Mouse (Mus musculus): ENCODE data around the gene Gja1.
A peak's percentile ranks its signal among the peaks of the same experiment; 100 is the strongest.
"Not testable (repeated sequence)": the region's sequence is repeated elsewhere in the genome, so short reads cannot be mapped to it uniquely, and the experiment has no call there.

Gja1 gene

DNA sequence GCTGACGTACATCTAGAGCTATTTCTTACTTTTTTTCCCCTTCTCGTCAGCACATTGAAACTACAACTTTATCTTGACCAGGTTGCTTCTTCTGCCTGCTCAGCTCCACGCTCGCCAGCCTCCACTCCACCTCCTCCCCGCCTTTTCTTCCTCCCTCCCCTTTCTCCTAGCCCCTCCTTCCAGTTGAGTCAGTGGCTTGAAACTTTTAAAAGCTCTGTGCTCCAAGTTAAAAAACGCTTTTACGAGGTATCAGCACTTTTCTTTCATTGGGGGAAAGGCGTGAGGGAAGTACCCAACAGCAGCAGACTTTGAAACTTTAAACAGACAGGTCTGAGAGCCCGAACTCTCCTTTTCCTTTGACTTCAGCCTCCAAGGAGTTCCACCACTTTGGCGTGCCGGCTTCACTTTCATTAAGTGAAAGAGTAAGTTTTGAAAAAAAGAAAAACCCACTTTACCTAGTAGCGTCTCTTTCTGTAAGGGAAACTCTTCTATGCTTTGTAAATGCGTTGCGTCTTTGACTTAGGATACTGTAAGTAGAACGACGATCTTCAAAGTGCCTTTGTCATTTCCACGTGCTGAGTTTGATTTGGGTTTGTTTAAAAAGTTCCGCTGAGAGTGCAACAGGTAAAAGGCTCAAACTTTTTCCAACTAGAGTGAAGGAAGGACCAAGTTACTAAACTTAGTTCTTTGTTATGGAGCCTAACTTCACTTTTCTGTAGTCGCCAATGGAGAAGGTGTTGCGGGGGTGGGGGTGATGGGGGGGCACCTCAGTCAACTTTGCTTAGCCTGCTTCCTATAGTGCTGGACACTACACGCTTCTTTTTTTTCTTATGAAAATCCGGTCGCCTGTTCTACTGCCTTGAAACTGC lies at the start of gene Gja1:
TSS of gene Gja1 (plus strand) at position 234 of the 869 bp plus-strand sequence.
- DNase-seq: peak; percentile 53

DNA sequence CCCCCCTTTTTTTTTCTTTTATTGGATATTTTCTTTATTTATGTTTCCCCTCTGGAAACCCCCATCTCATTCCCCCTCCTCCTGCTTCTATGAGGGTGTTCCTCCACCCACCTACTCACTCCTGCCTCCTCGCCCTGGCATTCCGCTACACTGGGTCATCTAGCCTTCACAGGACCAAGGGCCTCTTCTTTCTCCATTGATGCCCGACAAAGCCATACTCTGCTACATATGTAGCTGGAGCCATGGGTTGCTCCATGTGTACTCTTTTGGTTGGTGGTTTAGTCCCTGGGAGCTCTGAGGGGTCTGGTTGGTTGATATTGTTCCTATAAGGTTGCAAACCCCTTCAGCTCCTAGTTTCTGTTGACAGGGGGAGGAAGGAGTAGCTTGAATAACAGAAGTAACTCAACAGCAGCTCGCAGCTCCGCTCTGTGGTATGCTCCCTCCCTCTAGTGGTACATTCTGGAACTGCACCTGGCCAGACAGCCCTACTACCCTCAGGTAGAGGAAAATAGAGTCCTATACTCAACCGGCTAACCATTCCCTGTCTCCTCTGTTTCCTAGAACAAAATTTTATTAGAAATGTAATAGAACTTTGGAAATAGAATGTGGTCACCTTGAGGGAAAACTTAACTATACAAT lies 38.2 kb upstream of the Gja1 start:
- peak; percentile 74 for DNase-seq

DNA sequence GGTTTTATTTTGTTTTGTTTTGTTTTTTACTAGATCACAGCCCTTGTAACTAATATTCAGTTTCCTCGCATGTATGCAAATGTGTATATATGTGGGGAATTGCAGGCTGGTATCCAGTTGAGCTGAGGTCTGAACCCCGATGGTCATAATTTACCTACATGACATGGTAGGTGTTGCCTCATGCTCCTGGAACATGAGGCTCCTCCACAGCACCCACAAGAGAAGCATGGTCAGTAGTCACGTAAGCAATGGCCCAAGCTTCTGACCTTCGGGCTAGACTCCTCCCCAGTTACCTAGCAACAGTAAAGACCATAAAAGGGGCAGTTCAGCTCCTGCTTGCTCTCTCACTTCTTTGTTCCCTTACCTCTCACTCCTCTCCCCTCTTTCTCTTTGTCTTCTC lies 16.7 kb upstream of the Gja1 start:
- DNase-seq: no peak

DNA sequence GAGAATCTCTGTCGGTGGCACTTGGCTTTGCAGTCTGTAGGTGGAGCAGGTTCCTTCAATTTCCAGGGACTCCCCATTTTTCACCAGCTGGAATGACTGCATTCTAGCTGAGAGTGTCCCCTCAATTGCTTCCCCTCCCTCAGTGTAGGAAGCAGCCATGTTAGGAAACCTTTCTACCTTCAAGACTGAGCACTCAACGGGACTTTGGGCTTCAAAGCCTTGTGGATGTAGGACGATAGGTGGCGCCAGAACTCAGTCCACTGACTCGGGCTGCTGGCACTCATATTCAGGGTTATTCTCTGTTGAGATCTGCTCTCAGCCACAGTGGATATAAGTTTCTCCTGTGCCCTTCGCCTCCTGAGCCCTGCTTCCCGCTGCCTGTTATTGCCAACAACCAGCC lies 8.1 kb upstream of the Gja1 start:
- DNase-seq: peak; percentile 56

DNA sequence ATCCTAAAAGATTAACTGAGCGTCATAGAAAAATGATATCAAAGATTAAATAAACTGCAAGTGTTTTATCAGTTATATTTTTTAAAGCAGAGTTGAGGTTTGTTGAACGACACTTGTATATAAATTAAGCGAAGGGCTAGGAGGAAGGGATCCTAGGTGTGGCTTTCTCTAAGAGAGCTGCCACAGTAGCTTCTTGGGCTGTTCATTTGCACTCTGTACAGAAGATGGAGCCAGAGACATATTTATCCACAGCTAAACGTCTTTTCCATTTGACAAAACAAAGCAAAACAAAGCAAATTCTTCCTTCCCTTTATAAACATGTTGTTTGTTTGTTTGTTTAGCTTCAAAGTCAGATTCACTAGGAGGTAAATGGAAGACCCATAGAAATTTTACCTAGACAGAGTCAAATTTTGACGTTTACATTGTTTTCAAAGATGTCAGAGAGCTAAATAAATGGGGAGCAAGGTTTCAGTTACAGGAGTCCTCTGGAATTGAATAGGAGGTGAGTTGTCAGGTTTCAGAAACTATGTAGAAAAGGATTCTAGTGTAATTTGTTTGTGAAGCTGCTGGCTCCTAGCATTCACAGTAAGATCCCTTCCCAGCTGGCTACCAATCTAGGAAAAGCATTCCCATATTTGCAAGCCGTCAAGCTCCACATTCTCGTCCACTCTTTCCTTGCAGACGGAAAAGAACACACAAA lies 4.0 kb upstream of the Gja1 start:
- no peak for DNase-seq

DNA sequence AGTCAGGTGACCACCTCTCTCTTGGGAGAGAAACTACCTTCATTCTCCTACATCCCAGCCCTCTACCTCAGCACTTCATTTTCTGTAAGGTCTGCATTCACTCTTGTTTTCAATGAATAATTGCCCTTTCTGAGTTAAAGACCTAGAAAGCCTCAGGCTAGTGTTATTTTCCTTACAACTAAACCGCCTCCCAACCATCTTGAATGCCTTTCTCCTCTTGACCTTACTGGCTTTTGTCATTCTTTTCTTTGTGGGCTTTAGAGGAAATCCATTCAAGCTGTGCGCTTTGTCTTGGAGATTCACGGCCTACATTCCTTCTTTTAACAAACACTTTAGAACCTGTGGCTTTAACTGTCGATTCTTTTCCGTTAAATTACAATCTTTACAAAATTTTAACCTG lies 3.0 kb upstream of the Gja1 start:
- DNase-seq: no peak

DNA sequence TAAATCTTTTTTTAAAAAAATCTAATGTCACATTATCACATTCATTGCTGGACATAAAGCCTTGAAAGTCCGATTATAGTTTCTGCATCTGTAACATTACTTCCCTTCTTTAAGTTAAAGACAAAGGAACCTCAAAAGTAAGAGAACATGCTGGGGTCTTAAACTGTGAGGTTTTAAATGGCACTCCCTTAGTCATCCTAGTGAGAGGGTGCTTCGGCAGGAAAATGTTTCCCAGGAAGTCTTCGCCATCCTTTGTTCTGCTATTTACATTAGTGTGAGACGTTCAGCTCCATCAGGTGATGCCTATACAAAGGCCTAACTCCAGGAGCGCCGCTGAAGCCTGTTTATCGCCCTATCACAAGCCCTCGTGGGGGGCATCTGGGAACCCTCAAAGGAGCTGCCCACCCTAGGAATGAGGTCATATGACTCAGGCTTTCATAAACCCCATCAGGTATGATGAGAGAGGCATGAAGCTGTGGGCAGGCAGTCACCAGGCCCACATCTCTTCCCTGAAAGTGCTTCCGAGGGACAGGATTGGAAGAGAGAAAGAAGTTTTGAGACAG lies 1.1 kb upstream of the Gja1 start:
- DNase-seq: no peak

DNA sequence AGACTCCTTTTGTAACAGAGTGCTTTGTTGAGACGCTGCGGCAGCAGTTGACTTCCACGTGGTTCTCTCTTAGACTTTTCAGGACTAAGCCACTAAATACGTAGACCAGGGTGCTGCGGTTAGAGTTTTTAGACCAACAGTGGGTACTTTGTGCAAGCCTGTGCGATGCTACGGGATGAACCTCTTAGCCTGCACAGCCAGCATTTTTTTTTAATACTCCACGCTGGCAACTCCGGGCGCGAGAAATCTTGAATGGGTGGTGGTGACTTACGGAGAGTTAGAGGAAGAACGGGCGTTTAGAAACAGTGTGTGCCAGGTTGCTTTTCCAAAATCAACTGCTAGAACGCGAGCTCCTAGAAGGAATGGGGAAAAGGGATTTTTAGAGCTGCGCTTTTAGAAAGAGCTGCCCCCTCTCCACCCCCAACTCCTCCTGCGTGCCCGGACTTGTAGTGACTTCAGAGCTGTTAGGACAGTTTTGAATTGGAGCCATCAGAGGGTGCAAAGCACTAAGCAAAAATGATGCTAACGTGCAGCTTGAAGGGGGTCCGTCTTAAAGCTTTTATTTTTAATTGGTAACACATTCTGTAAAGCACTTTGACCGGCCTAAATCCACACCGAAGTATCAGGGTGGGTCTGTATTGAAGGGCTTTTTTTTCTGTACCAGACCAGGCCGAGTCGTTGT lies 977 bp downstream of the Gja1 start:
- peak; percentile 7 for DNase-seq

DNA sequence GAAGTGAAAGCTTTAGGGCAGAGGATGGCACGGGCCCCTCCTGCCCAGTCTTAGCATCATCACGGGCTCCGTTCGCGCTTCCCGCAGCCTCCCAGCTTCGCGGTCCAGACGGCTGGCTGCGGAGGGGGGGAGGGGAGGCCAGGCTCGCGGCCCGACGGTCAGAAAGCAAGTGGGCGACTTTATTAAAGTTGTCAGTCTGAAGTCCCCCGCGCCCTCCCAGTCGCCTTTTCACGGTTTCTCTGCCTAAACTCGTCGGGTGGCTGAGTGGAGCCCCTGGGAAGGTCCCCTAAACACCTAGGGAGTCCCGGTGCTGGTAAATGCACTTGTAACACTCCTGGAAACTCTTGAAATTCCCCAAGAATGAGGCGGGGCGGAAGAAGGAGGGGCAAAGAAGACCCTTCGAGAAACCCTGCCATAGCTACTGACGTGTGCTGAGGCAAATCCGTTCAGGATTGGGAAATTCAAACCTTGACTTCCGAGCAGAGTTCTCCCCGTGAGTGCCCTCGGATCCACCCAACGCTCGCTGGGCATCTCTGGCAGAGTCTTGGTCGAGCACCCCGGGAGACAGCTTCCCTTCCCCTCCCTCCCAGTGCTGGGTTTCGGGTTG lies 1.6 kb downstream of the Gja1 start:
- peak; percentile 28 for DNase-seq

DNA sequence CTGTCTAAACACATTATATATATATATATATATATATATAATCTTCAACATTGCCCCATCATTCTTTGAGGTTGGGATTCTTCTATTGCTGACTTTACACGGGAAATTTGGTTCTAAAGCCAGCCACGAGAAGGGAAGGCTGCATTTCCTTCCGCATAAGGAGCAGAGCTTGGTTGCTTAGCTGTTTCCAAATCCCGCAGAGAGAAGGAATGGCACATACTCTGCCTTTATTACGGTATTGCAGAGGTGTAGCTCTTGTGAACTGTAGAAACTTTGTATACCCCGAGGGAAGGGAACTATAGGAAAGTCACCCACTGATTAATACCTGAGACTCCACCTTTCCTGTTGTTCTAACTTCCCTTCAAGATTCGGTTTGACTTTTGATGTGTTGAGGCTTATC lies 2.6 kb downstream of the Gja1 start:
- no peak for DNase-seq

DNA sequence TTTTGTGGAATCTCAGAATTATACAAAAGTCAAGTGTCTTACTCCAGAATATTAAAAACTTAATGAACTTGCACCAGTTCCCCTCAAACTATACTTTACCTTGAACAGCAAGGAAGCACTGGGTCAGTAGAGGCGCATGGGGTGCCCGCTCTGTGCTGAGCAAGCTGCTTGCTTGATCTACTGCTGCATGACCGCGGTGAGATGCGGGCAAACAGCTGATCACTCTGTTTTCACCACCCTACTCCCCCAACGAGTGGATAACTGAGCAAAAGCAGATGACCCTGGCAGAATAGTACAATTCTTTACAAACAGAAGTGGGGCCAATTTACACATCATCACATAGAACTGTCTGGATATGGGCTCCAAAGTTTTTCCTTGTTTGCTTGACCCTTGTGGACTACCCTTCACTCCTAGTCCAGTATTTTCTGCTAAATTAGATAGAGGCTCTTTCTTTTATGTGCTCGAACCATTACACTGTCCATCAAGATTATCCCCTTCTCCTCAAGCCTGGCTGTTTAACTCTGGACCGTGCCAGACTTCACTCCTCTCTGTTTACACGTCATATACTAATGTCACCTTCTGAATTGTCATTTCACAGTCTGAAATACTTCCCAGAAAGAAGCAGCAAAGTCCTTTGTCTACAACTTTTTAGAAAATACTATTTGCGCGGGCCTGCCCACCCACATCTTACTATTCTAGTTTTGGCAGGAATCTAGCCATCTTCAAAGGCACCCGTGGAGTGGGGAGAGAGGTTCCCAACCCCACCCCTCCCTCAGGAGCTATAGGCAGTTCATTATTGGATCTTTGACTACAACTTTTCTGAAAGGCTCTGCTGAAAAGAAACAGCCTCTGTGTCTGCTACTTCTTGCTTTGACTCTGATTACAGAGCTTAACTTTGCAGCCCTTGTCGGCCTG lies 8.3 kb downstream of the Gja1 start:
- DNase-seq: no peak

DNA sequence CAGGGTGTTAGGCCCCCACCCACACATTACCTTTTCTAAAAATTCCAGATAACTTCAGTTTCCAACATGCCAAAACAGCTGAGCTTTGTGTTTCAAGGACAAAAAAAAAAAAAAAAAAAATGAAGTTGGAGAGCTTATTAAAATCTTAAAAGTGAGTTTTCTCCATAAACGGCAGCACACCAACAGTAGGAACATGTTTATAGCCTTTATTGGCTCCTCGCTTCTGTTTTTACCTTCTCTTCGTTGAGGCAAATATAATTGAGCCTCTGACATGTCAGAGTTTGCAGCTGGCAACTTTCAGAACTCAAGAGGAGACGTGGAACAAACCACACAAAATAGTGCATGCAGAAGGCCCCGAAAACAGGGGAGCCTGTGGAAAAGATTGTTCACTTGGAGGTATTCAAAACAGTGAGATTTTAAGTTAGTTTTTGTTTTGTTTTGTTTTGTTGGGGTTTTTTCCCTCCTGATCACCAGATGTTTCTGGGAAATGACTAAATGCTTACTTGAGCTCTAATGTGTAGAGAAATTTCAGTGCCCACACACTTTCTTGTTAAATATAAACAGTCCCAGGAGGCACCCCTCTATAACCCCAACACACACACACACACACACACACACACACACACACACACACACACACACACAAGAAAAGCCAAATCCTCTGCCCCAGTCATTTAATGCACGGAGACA lies 16.1 kb downstream of the Gja1 start:
- no peak for DNase-seq

DNA sequence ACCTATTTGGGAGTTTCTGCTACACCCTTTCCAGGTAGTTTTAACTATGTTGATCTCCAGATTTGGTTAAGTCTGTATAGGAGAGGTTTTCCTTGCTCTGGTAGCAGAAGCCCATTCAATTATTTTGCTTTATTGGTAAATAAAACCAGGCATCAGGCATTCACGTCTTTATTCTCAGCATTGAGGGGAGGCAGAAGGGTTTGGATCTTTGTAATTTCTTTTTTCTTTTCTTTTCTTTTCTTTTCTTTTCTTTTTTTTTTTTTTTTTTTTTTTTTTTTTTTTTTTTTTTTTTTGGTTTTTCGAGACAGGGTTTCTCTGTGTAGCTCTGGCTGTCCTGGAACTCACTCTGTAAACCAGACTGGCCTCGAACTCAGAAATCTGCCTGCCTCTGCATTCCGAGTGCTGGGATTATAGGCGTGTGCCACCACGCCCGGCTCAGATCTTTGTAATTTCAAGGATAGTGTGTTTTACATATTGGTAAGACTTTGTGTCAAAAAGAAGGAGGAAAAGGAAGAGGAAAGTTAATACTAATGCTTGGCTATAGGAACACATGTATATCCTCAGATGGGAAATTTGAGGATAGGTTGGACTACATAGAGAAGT lies 16.8 kb downstream of the Gja1 start:
- DNase-seq: not testable (repeated sequence)

DNA sequence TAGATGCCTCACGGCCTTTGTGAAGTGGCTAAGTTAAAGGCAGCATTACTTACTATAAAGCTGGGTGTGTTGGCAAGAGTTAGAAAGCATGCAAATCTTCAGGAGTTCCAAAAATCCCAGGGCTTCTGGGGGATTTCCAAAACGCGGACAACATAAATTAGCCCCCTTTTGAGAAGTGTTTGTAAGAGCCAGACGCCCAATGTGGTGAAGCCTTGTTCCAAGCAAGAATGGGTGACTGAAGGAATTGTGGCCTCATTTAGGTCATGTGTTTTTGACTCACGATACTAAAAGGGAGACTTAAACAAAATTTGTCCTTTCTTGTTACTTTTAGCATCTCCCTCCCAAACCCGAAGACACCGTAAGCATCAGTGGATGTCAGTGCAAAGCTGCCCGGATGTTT lies 20.7 kb downstream of the Gja1 start:
- no peak for DNase-seq

DNA sequence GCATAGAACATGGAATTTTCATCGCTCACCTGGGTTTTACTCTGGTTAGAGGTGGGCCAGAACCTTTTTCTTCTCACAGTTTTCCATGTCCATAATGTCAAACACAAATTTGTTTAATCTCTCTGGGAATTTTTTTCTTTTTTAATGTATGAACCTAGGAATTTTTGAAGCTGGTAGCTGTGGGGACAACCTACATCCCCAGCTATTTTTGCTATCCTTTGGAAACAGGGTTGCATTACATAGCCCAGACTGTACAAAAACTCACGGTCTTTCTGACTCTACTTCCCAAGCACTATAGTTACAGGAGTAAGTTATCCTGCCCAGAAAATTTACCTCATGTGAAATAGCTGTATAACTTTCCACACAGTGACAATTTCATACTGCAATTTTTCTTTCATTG lies 21.2 kb downstream of the Gja1 start:
- DNase-seq: no peak

DNA sequence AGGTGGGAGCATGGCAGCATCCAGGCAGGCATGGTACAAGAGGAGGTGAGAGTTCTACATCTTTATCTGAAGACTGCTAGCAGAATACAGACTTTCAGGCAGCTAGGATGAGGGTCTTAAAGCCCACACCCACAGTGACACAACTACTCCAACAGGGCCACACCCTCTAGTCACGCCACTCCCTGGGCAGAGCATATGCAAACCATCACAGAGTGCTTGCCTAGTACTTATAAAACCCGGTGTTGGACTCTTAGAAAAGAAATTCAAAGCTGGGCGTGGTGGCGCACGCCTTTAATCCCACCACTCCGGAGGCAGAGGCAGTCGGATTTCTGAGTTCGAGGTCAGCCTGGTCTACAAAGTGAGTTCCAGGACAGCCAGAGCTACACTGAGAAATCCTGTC lies 24.3 kb downstream of the Gja1 start:
- not testable (repeated sequence) for DNase-seq

DNA sequence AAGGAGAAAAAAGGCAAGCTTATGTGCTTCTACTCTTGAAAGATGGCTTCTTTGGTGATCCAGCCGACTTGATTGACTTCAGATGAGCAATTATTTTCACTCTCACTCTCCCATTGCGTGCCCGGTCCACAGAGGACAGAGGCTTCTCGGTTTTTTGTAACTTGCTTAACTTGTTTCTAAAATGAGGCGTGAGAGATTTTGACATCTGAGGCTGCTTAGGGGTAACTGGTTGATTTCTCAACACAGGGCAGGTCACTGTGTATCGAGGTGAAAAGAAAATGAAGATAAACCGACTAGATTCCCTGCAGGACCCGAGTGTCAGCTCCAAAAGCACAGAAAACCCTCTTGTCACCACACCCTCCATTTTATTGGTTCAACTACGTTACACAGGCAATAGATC lies 28.8 kb downstream of the Gja1 start:
- DNase-seq: no peak

DNA sequence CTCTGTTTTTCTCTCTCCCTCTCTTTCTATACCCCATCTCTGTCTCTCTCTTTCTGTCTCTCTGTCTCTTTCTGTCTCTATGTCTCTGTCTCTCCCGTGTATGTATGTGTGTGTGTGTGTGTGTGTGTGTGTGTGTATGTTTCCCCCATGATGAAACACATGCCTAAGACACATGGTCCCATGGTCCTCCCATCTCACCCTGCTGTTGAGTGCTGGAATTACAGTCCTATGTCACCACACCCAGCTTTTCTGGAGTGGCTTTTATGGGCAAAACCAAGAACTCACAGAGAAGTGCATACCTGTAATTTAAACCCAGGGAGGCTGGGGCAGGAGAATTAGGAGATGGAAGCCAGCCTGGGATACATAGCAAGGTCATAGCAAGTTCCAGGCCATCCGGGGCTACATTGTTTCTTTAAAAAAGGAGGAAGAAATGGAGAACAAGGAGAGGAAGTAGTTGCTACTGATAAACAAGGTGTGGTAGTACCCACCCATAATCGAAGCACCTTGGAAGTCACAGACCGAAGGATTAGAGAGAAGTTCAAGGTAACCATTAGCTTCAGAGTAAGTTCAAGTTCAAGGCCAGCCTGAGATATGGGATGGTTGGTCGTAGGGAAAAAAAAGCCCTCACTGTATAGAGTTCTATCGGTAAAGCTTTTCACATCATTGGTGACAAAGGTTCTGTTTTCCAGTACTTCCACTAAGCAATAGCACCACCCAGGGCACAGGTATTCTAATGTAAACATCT lies 29.4 kb downstream of the Gja1 start:
- no peak for DNase-seq

DNA sequence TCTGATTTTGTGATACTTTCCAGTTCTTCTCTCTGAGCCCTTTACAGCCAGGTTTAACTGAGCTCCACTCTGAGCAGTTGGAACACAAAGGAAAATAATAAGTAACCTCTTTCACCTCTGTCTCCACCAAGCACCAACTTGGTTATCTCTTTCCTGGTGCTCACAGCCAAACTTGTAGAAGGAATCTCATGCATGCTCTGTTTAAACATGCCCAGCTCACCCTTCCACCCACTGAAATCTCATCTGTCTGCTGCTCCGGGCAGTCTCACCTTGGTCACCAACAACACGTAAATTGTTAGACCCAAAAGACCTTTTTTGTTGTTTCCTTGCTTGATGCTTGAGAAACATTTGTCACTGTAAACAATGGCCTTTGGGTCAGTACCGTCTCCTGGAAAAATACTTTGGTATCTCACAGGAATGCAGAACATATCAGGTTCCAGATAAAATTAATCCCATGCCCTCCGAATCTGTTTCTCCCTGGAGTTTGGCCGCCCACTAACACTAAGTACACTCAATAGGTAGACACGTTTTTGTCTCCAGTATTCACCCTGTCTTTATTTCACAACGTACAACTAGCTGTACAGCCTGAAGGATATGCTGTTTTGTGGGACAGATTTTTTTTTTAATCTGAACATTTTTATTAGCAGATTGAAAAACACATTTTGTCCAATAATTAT lies 38.9 kb downstream of the Gja1 start:
- DNase-seq: no peak
